Mouse (Mus musculus) monocyte, adult 5-6 weeks (primary cell): ENCODE measurements around the gene Tex14. TPM values are rescaled to one million over a fixed set of nuclear protein-coding genes. Genes with fewer than 3 reads are reported as not detected.
A peak's percentile ranks its signal among the peaks of the same experiment; 100 is the strongest.
"Not testable (repeated sequence)": the region's sequence is repeated elsewhere in the genome, so short reads cannot be mapped to it uniquely, and the experiment has no call there.

Experiments used
- ATAC-seq: fragments of 153-309, 156-312 bp; replicated peaks from 2 replicates; pipeline ENCODE4 v1.8.0; 2017; ENCODE audit warnings: mild to moderate bottlenecking; ENCODE audit not compliant: low TSS enrichment, insufficient number of reproducible peaks, severe bottlenecking, poor library complexity, low FRiP score
- total RNA-seq: library from RNA; stranded (forward); fragments of 200-1000, 200-491, 200-594 nt; gene quantifications from 3 replicates; pipeline ENCODE4 v1.2.3, GENCODE M21; 2017

Tex14 gene
- total RNA-seq, 1 experiment from 2014 or later = 4.4 TPM

GRCm38 (mm10) chr11:87423551-87424325 is 18.9 kb downstream of the Tex14 start:
- no peak for ATAC-seq

- ATAC-seq = peak; percentile 56
These were observed 21.2 kb downstream of the Tex14 start for GRCm38 (mm10) chr11:87426121-87426449.

- peak; percentile 54 for ATAC-seq
These were observed 21.8 kb downstream of the Tex14 start for GRCm38 (mm10) chr11:87426450-87427250.

GRCm38 (mm10) chr11:87427273-87428050 is 22.6 kb downstream of the Tex14 start:
- ATAC-seq = no peak

GRCm38 (mm10) chr11:87428051-87428673 is 23.3 kb downstream of the Tex14 start:
- ATAC-seq = no peak

- ATAC-seq = no peak
These were observed 24.5 kb downstream of the Tex14 start for GRCm38 (mm10) chr11:87429363-87429762.

- ATAC-seq = no peak
These were observed 25.5 kb downstream of the Tex14 start for GRCm38 (mm10) chr11:87430374-87430773.

- ATAC-seq = not testable (repeated sequence)
These were observed 26.9 kb downstream of the Tex14 start for GRCm38 (mm10) chr11:87431813-87432212.

GRCm38 (mm10) chr11:87432447-87432846 is 27.6 kb downstream of the Tex14 start:
- no peak for ATAC-seq

GRCm38 (mm10) chr11:87432933-87433669 is 28.2 kb downstream of the Tex14 start:
- peak; percentile 98 for ATAC-seq

- not testable (repeated sequence) for ATAC-seq
These were observed 30.2 kb downstream of the Tex14 start for GRCm38 (mm10) chr11:87435107-87435506.

- ATAC-seq = no peak
These were observed 31.7 kb downstream of the Tex14 start for GRCm38 (mm10) chr11:87436326-87437232.

GRCm38 (mm10) chr11:87439796-87440420 is 35.0 kb downstream of the Tex14 start:
- ATAC-seq = no peak

GRCm38 (mm10) chr11:87442643-87443372 is 37.9 kb downstream of the Tex14 start:
- ATAC-seq = peak; percentile 99

- peak; percentile 37 for ATAC-seq
These were observed 38.6 kb downstream of the Tex14 start for GRCm38 (mm10) chr11:87443373-87443883.

- ATAC-seq = not testable (repeated sequence)
These were observed 39.2 kb downstream of the Tex14 start for GRCm38 (mm10) chr11:87444056-87444455.
